Mouse (Mus musculus): ENCODE data around the gene 1810010D01Rik. TPM values are rescaled to one million over a fixed set of nuclear protein-coding genes. Genes with fewer than 3 reads are reported as not detected.
A peak's percentile ranks its signal among the peaks of the same experiment; 100 is the strongest.

1810010D01Rik gene
- polyA plus RNA-seq (2015; fragmentation: Nextera tagmentation; extraction: Ambion mirVana): not detected in 2 replicates

GRCm38 (mm10) chr7:145208006-145208405, at the start of gene 1810010D01Rik:
Gene 1810010D01Rik, minus strand, starts transcription at chr7:145208119.
- Histone ChIP-seq H3K9me3 (ENCODE audit: low read length) (no peaks in the 10 kb centered on the region), H3K36me3 (replicated peaks; ENCODE audit: insufficient read depth, low read length) (no peaks in the 10 kb centered on the region), H3K4me1 (ENCODE audit: insufficient read depth) (peaks cover 9% of the 10 kb centered on the region), H3K9ac (replicated peaks) (no peak within 1 kb of the TSS), H3K4me2 (ENCODE audit: low read depth, low read length) (no peak within 1 kb of the TSS), H3K27me3 (ENCODE audit: insufficient read depth, low read length) (0 out of 2 replicates have a peak, but pooled peaks cover 4% of the 10 kb centered on the region), H3K27ac (ENCODE audit: low read depth) (no peak within 1 kb of the TSS), H3K4me3 (ENCODE audit: low read depth, low read length) (no peak within 1 kb of the TSS)
- no peak for TF ChIP-seq EP300 (IDR thresholded peaks at IDR 0.05; ENCODE audit: low read depth)
- TF ChIP-seq CTCF (IDR thresholded peaks at IDR 0.05; ENCODE audit: low read depth): no peak
- DNase-seq (no peak), ATAC-seq (no peak)
- WGBS (ENCODE audit: insufficient replicate concordance): 63% methylated on average over 4 of the region's 4 CpGs

GRCm38 (mm10) chr7:145256092-145256491, 48.2 kb upstream of the 1810010D01Rik start:
- H3K4me1 ChIP-seq (ENCODE audit: insufficient read depth): no peaks in the 10 kb centered on the region
- no peak for DNase-seq
- ATAC-seq: no peak
- no peaks in the 10 kb centered on the region for H3K36me3 ChIP-seq (replicated peaks; ENCODE audit: insufficient read depth, low read length)
- no peak overlapping the region for H3K27ac ChIP-seq (ENCODE audit: low read depth)
- 85% methylated on average over 1 of the region's 1 CpGs for WGBS (ENCODE audit: insufficient replicate concordance)
- H3K4me3 ChIP-seq (ENCODE audit: low read depth, low read length): no peak overlapping the region
- no peak overlapping the region for H3K9ac ChIP-seq (replicated peaks)
- TF ChIP-seq EP300 (IDR thresholded peaks at IDR 0.05; ENCODE audit: low read depth): no peak
- no peak overlapping the region for H3K4me2 ChIP-seq (ENCODE audit: low read depth, low read length)
- no peaks in the 10 kb centered on the region for H3K27me3 ChIP-seq (ENCODE audit: insufficient read depth, low read length)
- no peaks in the 10 kb centered on the region for H3K9me3 ChIP-seq (ENCODE audit: low read length)

- no peak overlapping the region for H3K4me2 ChIP-seq (ENCODE audit: low read depth, low read length)
- ATAC-seq (no peak), DNase-seq (no peak)
- 48% methylated on average over 3 of the region's 3 CpGs for WGBS (ENCODE audit: insufficient replicate concordance)
- no peak overlapping the region for H3K27ac ChIP-seq (ENCODE audit: low read depth)
- H3K4me3 ChIP-seq (ENCODE audit: low read depth, low read length): no peak overlapping the region
- no peaks in the 10 kb centered on the region for H3K36me3 ChIP-seq (replicated peaks; ENCODE audit: insufficient read depth, low read length)
- no peaks in the 10 kb centered on the region for H3K27me3 ChIP-seq (ENCODE audit: insufficient read depth, low read length)
- H3K9me3 ChIP-seq (ENCODE audit: low read length): no peaks in the 10 kb centered on the region
- no peaks in the 10 kb centered on the region for H3K4me1 ChIP-seq (ENCODE audit: insufficient read depth)
- no peak for TF ChIP-seq CTCF (IDR thresholded peaks at IDR 0.05; ENCODE audit: low read depth)
- no peak for TF ChIP-seq EP300 (IDR thresholded peaks at IDR 0.05; ENCODE audit: low read depth)
- no peak overlapping the region for H3K9ac ChIP-seq (replicated peaks)
Observed at GRCm38 (mm10) chr7:145253986-145254630, 46.2 kb upstream of the 1810010D01Rik start.

- WGBS (ENCODE audit: insufficient replicate concordance): 19% methylated on average over 8 of the region's 8 CpGs
- Histone ChIP-seq H3K27me3 (ENCODE audit: insufficient read depth, low read length) (no peaks in the 10 kb centered on the region), H3K4me3 (ENCODE audit: low read depth, low read length) (no peak overlapping the region), H3K9me3 (ENCODE audit: low read length) (no peaks in the 10 kb centered on the region), H3K4me2 (ENCODE audit: low read depth, low read length) (no peak overlapping the region), H3K27ac (ENCODE audit: low read depth) (no peak overlapping the region), H3K4me1 (ENCODE audit: insufficient read depth) (no peaks in the 10 kb centered on the region), H3K36me3 (replicated peaks; ENCODE audit: insufficient read depth, low read length) (no peaks in the 10 kb centered on the region), H3K9ac (replicated peaks) (no peak overlapping the region)
- ATAC-seq: peak; percentile 80; the same call in 1 of the 2 replicates
- DNase-seq: peak; percentile 86
- TF ChIP-seq CTCF (IDR thresholded peaks at IDR 0.05; ENCODE audit: low read depth) (peak; percentile 89), EP300 (IDR thresholded peaks at IDR 0.05; ENCODE audit: low read depth) (no peak)
Observed at GRCm38 (mm10) chr7:145252715-145253476, 45.0 kb upstream of the 1810010D01Rik start.

- TF ChIP-seq CTCF (IDR thresholded peaks at IDR 0.05; ENCODE audit: low read depth): no peak
- no peak for TF ChIP-seq EP300 (IDR thresholded peaks at IDR 0.05; ENCODE audit: low read depth)
- 77% methylated on average over 9 of the region's 9 CpGs for WGBS (ENCODE audit: insufficient replicate concordance)
- no peak for DNase-seq
- Histone ChIP-seq H3K4me2 (ENCODE audit: low read depth, low read length) (no peak overlapping the region), H3K4me3 (ENCODE audit: low read depth, low read length) (no peak overlapping the region), H3K4me1 (ENCODE audit: insufficient read depth) (no peaks in the 10 kb centered on the region), H3K27ac (ENCODE audit: low read depth) (no peak overlapping the region), H3K36me3 (replicated peaks; ENCODE audit: insufficient read depth, low read length) (no peaks in the 10 kb centered on the region), H3K9me3 (ENCODE audit: low read length) (no peaks in the 10 kb centered on the region), H3K9ac (replicated peaks) (no peak overlapping the region), H3K27me3 (ENCODE audit: insufficient read depth, low read length) (no peaks in the 10 kb centered on the region)
- no peak for ATAC-seq
Observed at GRCm38 (mm10) chr7:145250225-145250624, 42.3 kb upstream of the 1810010D01Rik start.

- Histone ChIP-seq H3K36me3 (replicated peaks; ENCODE audit: insufficient read depth, low read length) (no peaks in the 10 kb centered on the region), H3K27me3 (ENCODE audit: insufficient read depth, low read length) (no peaks in the 10 kb centered on the region), H3K4me2 (ENCODE audit: low read depth, low read length) (no peak overlapping the region), H3K27ac (ENCODE audit: low read depth) (no peak overlapping the region), H3K9me3 (ENCODE audit: low read length) (no peaks in the 10 kb centered on the region), H3K4me1 (ENCODE audit: insufficient read depth) (no peaks in the 10 kb centered on the region), H3K9ac (replicated peaks) (no peak overlapping the region), H3K4me3 (ENCODE audit: low read depth, low read length) (no peak overlapping the region)
- ATAC-seq (no peak), DNase-seq (no peak)
- TF ChIP-seq CTCF (IDR thresholded peaks at IDR 0.05; ENCODE audit: low read depth) (no peak), EP300 (IDR thresholded peaks at IDR 0.05; ENCODE audit: low read depth) (no peak)
- WGBS (ENCODE audit: insufficient replicate concordance): 51% methylated on average over 2 of the region's 2 CpGs
Observed at GRCm38 (mm10) chr7:145248911-145249310, 41.0 kb upstream of the 1810010D01Rik start.

All from liver, postnatal 0 days (tissue).